Mouse (Mus musculus) cerebellum, adult 9-11 months (tissue): ENCODE measurements around the gene Mapk3.
A peak's percentile ranks its signal among the peaks of the same experiment; 100 is the strongest.

ENCODE experiments used
- DNase-seq: peaks from one replicate; pipeline ENCODE4 v3.0.0; 2022

Gene Mapk3

GRCm38 (mm10) chr7:126760391-126760802 is 996 bp downstream of the Mapk3 start:
- DNase-seq = peak; percentile 85

- no peak for DNase-seq
These were observed 1.6 kb downstream of the Mapk3 start for GRCm38 (mm10) chr7:126760956-126761355.

- DNase-seq = no peak
These were observed 2.2 kb downstream of the Mapk3 start for GRCm38 (mm10) chr7:126761529-126762067.

- no peak for DNase-seq
These were observed 3.1 kb downstream of the Mapk3 start for GRCm38 (mm10) chr7:126762471-126763008.

GRCm38 (mm10) chr7:126765540-126765939 is 6.1 kb downstream of the Mapk3 start:
- DNase-seq = peak; percentile 24

GRCm38 (mm10) chr7:126766201-126766600 is 6.8 kb downstream of the Mapk3 start, which contains the start of gene Gdpd3:
Gene Gdpd3, plus strand, starts transcription at chr7:126766334.
- peak; percentile 39 for DNase-seq

- DNase-seq = peak; percentile 12
These were observed 7.6 kb downstream of the Mapk3 start for GRCm38 (mm10) chr7:126767001-126767400.

- peak; percentile 23 for DNase-seq
These were observed 11.4 kb downstream of the Mapk3 start for GRCm38 (mm10) chr7:126770784-126771183.

- peak; percentile 24 for DNase-seq
These were observed 13.9 kb downstream of the Mapk3 start for GRCm38 (mm10) chr7:126773351-126773750.

GRCm38 (mm10) chr7:126774463-126774862 is 15.1 kb downstream of the Mapk3 start:
- DNase-seq = no peak

GRCm38 (mm10) chr7:126775185-126775977 is 16.0 kb downstream of the Mapk3 start:
- no peak for DNase-seq

- DNase-seq = peak; percentile 53
These were observed 16.5 kb downstream of the Mapk3 start for GRCm38 (mm10) chr7:126775978-126776234.

GRCm38 (mm10) chr7:126776598-126777057 is 17.2 kb downstream of the Mapk3 start, which contains the start of gene Ypel3:
Gene Ypel3, plus strand, starts transcription at chr7:126776955.
- DNase-seq = peak; percentile 98

GRCm38 (mm10) chr7:126777476-126777875 is 18.1 kb downstream of the Mapk3 start:
- DNase-seq = peak; percentile 78

- peak; percentile 69 for DNase-seq
These were observed 18.7 kb downstream of the Mapk3 start for GRCm38 (mm10) chr7:126778147-126778546.

GRCm38 (mm10) chr7:126779101-126779500 is 19.7 kb downstream of the Mapk3 start:
- peak; percentile 40 for DNase-seq

- peak; percentile 89 for DNase-seq
These were observed 20.9 kb downstream of the Mapk3 start for GRCm38 (mm10) chr7:126779983-126780970.

GRCm38 (mm10) chr7:126780971-126781635 is 21.7 kb downstream of the Mapk3 start, which contains the start of gene Tbx6:
Gene Tbx6, plus strand, starts transcription at chr7:126781483.
- DNase-seq = peak; percentile 81

- peak; percentile 55 for DNase-seq
These were observed 22.4 kb downstream of the Mapk3 start for GRCm38 (mm10) chr7:126781661-126782370.

- DNase-seq = peak; percentile 63
These were observed 23.3 kb downstream of the Mapk3 start for GRCm38 (mm10) chr7:126782693-126783092.

GRCm38 (mm10) chr7:126784469-126784868 is 25.1 kb downstream of the Mapk3 start:
- DNase-seq = peak; percentile 51
